In the genomic region with DNA sequence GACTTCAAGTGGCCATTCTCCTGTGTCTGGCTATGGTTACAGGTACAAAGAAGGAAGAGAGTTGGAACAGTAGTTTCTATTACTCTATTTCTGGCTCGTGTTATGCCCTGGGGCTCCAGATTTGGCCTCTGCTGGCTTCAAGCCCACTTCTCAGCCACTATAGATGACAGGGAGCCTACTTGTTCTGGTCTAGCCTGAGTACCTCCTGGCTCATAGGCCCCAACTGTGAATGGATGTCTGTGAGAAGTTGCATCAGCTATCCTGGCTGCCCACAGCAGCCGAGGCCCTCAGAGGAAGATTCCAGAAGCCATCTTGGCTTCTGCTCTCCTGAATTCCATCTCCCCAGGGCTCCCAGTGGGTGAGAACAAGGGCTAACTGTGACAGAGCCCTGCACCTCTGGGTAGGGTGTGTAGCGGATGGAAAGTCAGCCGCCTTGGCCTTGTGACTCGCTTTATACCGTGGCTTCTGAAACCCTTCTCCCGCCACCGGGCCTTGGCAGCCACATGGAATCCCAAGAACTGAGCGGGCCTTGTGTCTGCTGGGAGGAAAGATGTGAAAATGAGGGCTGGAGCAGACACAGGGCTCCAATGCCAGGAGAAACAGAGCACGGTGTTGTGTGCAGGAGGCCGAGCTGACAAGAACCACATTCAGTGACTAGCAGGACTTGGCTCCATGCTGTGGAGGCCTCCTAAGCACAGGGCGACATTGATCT, we compare ENCODE assay signal across 9 mouse cellular contexts. TPM values are rescaled to one million over a fixed set of nuclear protein-coding genes. Genes with fewer than 3 reads are reported as not detected.
DNase-seq lines count a peak whose midpoint lies in the region; ATAC-seq lines count a peak whose summit lies in the region.
"Had no signal": no experiment of that assay in that cellular context is flagged by ENCODE, and none has a peak within 500 bp of the region (broad histone marks: within the 10 kb centered on the region; RNA-seq: fewer than 3 reads in every experiment).

No protein-coding gene starts in this region.

- DNase-seq in hindbrain, embryonic 10.5 days (ENCODE audit: low spot score), result no peak
- peak; percentile 25 to 52 for DNase-seq in cerebellum, postnatal 10 days
- DNase-seq in left cerebral cortex, postnatal 14 days (ENCODE audit: low spot score in 2 of 2), result peak; percentile 51 to 68
- no peak for DNase-seq in B cell, adult 2 months
- DNase-seq in adrenal gland, postnatal 25 days, result no peak

- no peak overlapping the region for H3K4me2 ChIP-seq in hindbrain, embryonic 12.5 days (replicated peaks)
- no peak overlapping the region for H3K4me2 ChIP-seq in heart, embryonic 12.5 days

- no peaks in the 10 kb centered on the region for H3K36me3 ChIP-seq in hindbrain, embryonic 12.5 days
- no peaks in the 10 kb centered on the region for H3K36me3 ChIP-seq in hindbrain, embryonic 10.5 days
- H3K36me3 ChIP-seq in heart, embryonic 12.5 days, result no peaks in the 10 kb centered on the region

- no peak overlapping the region for H3K4me3 ChIP-seq in hindbrain, embryonic 12.5 days
- no peak overlapping the region for H3K4me3 ChIP-seq in hindbrain, embryonic 10.5 days
- no peak overlapping the region for H3K4me3 ChIP-seq in heart, embryonic 12.5 days

- H3K27ac ChIP-seq in hindbrain, embryonic 12.5 days, result peak overlapping the region; percentile 18; the same call in 1 of the 2 replicates
- no peak overlapping the region for H3K27ac ChIP-seq in hindbrain, embryonic 10.5 days
- H3K27ac ChIP-seq in heart, embryonic 12.5 days (ENCODE audit: poor library complexity, severe bottlenecking), result peak overlapping the region; percentile 28
- H3K27ac ChIP-seq: liver, embryonic 14.5 days had no signal

- intact Hi-C loops in left cerebral cortex, postnatal 14 days (cut with DNase I), result loop anchor here (5.0 kb wide), 1 partner anchor 54 kb away; the partner anchor contains the start of gene Xylt1

- no peak for ATAC-seq in hindbrain, embryonic 12.5 days (ENCODE audit: low FRiP score)
- ATAC-seq in heart, embryonic 12.5 days (ENCODE audit: insufficient number of reproducible peaks, low FRiP score), result no peak
- ATAC-seq in erythroid progenitor cell, adult 5-6 weeks (replicated peaks; ENCODE audit: low FRiP score, poor library complexity, severe bottlenecking), result no peak

- H3K4me1 ChIP-seq in hindbrain, embryonic 12.5 days, result peaks cover 4% of the 10 kb centered on the region; the same call in 1 of the 2 replicates
- H3K4me1 ChIP-seq in hindbrain, embryonic 10.5 days (replicated peaks), result peaks cover 8% of the 10 kb centered on the region; the same call in 1 of the 2 replicates
- H3K4me1 ChIP-seq in heart, embryonic 12.5 days (replicated peaks), result peaks cover 38% of the 10 kb centered on the region

- no peak overlapping the region for H3K9ac ChIP-seq in hindbrain, embryonic 12.5 days
- H3K9ac ChIP-seq in heart, embryonic 12.5 days, result no peak overlapping the region
- H3K9ac ChIP-seq: liver, embryonic 14.5 days had no signal

- WGBS in hindbrain, embryonic 12.5 days, result 85% methylated on average over 12 of the region's 12 CpGs
- WGBS in hindbrain, embryonic 10.5 days, result 92% methylated on average over 12 of the region's 12 CpGs
- WGBS in heart, embryonic 12.5 days, result 75% methylated on average over 12 of the region's 12 CpGs

- H3K9me3 ChIP-seq in hindbrain, embryonic 12.5 days (replicated peaks), result no peaks in the 10 kb centered on the region
- H3K9me3 ChIP-seq in hindbrain, embryonic 10.5 days, result no peaks in the 10 kb centered on the region
- H3K9me3 ChIP-seq in heart, embryonic 12.5 days (replicated peaks), result no peaks in the 10 kb centered on the region

- no peaks in the 10 kb centered on the region for H3K27me3 ChIP-seq in hindbrain, embryonic 12.5 days
- H3K27me3 ChIP-seq in hindbrain, embryonic 10.5 days (ENCODE audit: insufficient read depth, poor library complexity, severe bottlenecking), result no peaks in the 10 kb centered on the region
- no peaks in the 10 kb centered on the region for H3K27me3 ChIP-seq in heart, embryonic 12.5 days (replicated peaks)

RNA-seq across cellular contexts. Expression of gene Xylt1, which starts 55.1 kb away (rescaled TPM):
- polyA plus RNA-seq in hindbrain, embryonic 12.5 days (2016; fragmentation: Nextera tagmentation; extraction: Ambion mirVana), result 2.4 and 3.6 TPM in 2 replicates
- polyA plus RNA-seq in hindbrain, embryonic 10.5 days (2016; fragmentation: Nextera tagmentation; extraction: Ambion mirVana), result 0.92 and 1.4 TPM in 2 replicates
- 1.4 and 1.5 TPM in 2 replicates for polyA plus RNA-seq in heart, embryonic 12.5 days (2016; fragmentation: Nextera tagmentation; extraction: Ambion mirVana)
- total RNA-seq in left cerebral cortex, postnatal 14 days (2021), result 10 to 100 TPM; 52.9 to 53.8 TPM
- 4.0 and 5.4 TPM in 2 replicates for total RNA-seq in erythroid progenitor cell, adult 5-6 weeks (2015; ENCODE audit: low replicate concordance)
- total RNA-seq in erythroid progenitor cell, adult 5-6 weeks (2017; ENCODE audit: low replicate concordance), result 1.7 and 2.4 TPM in 2 replicates
- total RNA-seq in adrenal gland, postnatal 25 days (2021), result 3.7 and 5.5 TPM in 2 replicates

Comparison
In these comparisons a context has a peak if more than half of its experiments do, and no peak if none do; other contexts are left out.
1. DNase-seq: peak in cerebellum, postnatal 10 days (2 of 2) and left cerebral cortex, postnatal 14 days (2 of 2); none in hindbrain, embryonic 10.5 days (single experiment), B cell, adult 2 months (0 of 2) and adrenal gland, postnatal 25 days (single experiment).